Mouse (Mus musculus) midbrain, postnatal 0 days (tissue): ENCODE data around the gene 4930562C15Rik. TPM values are rescaled to one million over a fixed set of nuclear protein-coding genes. Genes with fewer than 3 reads are reported as not detected.

ENCODE experiments used
- ATAC-seq: fragments of 200-750 bp; cut with Nextera tagmentation; 2 replicates; pipeline ENCODE4 v1.8.0; 2017; ENCODE audit warnings: moderate number of reproducible peaks, mild to moderate bottlenecking, moderate TSS enrichment, moderate library complexity; ENCODE audit not compliant: low FRiP score
- DNase-seq: peaks from one replicate; pipeline ENCODE4 v3.0.0-alpha.2; 2015; ENCODE audit warnings: low spot score
- H3K27ac ChIP-seq: fragments of 300-500 bp; sonication (generic); 2 replicates; pipeline ENCODE4 v1.5.1; 2014; ENCODE audit warnings: low read depth, mild to moderate bottlenecking, low read length, mixed read lengths
- H3K27me3 ChIP-seq: fragments of 300-500 bp; sonication (generic); 2 replicates; pipeline ENCODE4 v1.6.1; 2014; ENCODE audit warnings: low read length, control low read depth, mixed read lengths; ENCODE audit not compliant: insufficient read depth
- H3K36me3 ChIP-seq: fragments of 300-500 bp; sonication (generic); 2 replicates; pipeline ENCODE4 v1.6.1; 2014; ENCODE audit warnings: low read length, control low read depth, mixed read lengths; ENCODE audit not compliant: insufficient read depth
- H3K4me1 ChIP-seq: fragments of 300-500 bp; sonication (generic); 2 replicates; pipeline ENCODE4 v1.6.1; 2014; ENCODE audit warnings: mild to moderate bottlenecking, control low read depth, antibody characterized with exemption, low read length, mixed read lengths; ENCODE audit not compliant: insufficient read depth
- H3K4me2 ChIP-seq: fragments of 300-500 bp; sonication (generic); 2 replicates; pipeline ENCODE4 v1.6.1; 2014; ENCODE audit warnings: low read depth, mild to moderate bottlenecking, low read length, mixed read lengths; ENCODE audit not compliant: poor library complexity, severe bottlenecking
- H3K4me3 ChIP-seq: fragments of 300-500 bp; sonication (generic); 2 replicates; pipeline ENCODE4 v1.5.1; 2014; ENCODE audit warnings: low read depth, mild to moderate bottlenecking, low read length, moderate library complexity
- H3K9ac ChIP-seq: fragments of 300-500 bp; sonication (generic); replicated peaks from 2 replicates; pipeline ENCODE4 v1.6.1; 2014; ENCODE audit warnings: mild to moderate bottlenecking, low read length, moderate library complexity, mixed read lengths; ENCODE audit not compliant: poor library complexity, severe bottlenecking
- H3K9me3 ChIP-seq: fragments of 300-500 bp; sonication (generic); 2 replicates; pipeline ENCODE4 v1.6.1; 2016; ENCODE audit warnings: low read length, control low read depth
- CTCF ChIP-seq: IDR thresholded peaks from 2 replicates; pipeline ENCODE4 v1.5.1; 2016; ENCODE audit warnings: antibody characterized with exemption, mild to moderate bottlenecking
- WGBS: fragments of 180-500 bp; shearing (Covaris S2); extraction: QIAGEN DNeasy Blood & Tissue Kit; methylation state at CpG from one replicate; pipeline ENCODE4 v1.1.7; 2014; 5-methylcytosine and 5-hydroxymethylcytosine counted together
- polyA plus RNA-seq: library from polyadenylated mRNA; unstranded; fragments of >200 nt; fragmentation: Nextera tagmentation; extraction: Ambion mirVana; gene quantifications from 2 replicates; pipeline ENCODE4 v1.2.1, GENCODE M21; 2015
- total RNA-seq: library from RNA; depleted of rRNA; stranded (reverse); fragments of >200 nt; gene quantifications from 2 replicates; pipeline ENCODE4 v1.2.3, GENCODE M21; 2014

Gene 4930562C15Rik
- total and polyA plus RNA-seq, 2 experiments from 2014 or later = 0.47 TPM; not detected in 1

GRCm38 (mm10) chr16:4866101-4866695, 31.0 kb downstream of the 4930562C15Rik start:
- H3K4me3 ChIP-seq = no peak overlapping the region
- 73% methylated on average over 7 of the region's 7 CpGs for WGBS
- no peak for ATAC-seq

GRCm38 (mm10) chr16:4870490-4870889, 35.3 kb downstream of the 4930562C15Rik start:
- Histone ChIP-seq H3K27me3 (no peaks in the 10 kb centered on the region), H3K36me3 (0 out of 2 replicates have a peak, but pooled peaks cover 12% of the 10 kb centered on the region), H3K27ac (no peak overlapping the region), H3K4me3 (no peak overlapping the region), H3K9me3 (no peaks in the 10 kb centered on the region), H3K4me1 (no peaks in the 10 kb centered on the region), H3K4me2 (no peak overlapping the region), H3K9ac (no peak overlapping the region)
- TF ChIP-seq CTCF = no peak
- no peak for ATAC-seq
- no peak for DNase-seq
- 89% methylated on average over 5 of the region's 5 CpGs for WGBS

More at GRCm38 (mm10) chr16:4866101-4866695, 31.0 kb downstream of the 4930562C15Rik start:
- DNase-seq = no peak
- Histone ChIP-seq H3K36me3 (0 out of 2 replicates have a peak, but pooled peaks cover 12% of the 10 kb centered on the region), H3K9ac (no peak overlapping the region), H3K9me3 (no peaks in the 10 kb centered on the region), H3K4me1 (no peaks in the 10 kb centered on the region), H3K4me2 (no peak overlapping the region), H3K27ac (no peak overlapping the region), H3K27me3 (no peaks in the 10 kb centered on the region)
- TF ChIP-seq CTCF = no peak

- Histone ChIP-seq H3K4me2 (no peak overlapping the region), H3K9ac (no peak overlapping the region), H3K4me3 (no peak overlapping the region), H3K27ac (no peak overlapping the region), H3K27me3 (no peaks in the 10 kb centered on the region), H3K4me1 (no peaks in the 10 kb centered on the region), H3K9me3 (no peaks in the 10 kb centered on the region), H3K36me3 (peaks cover 15% of the 10 kb centered on the region; the same call in 1 of the 2 replicates)
- DNase-seq (no peak), ATAC-seq (no peak)
- WGBS = 87% methylated on average over 2 of the region's 2 CpGs
- TF ChIP-seq CTCF = no peak
These were observed 36.7 kb downstream of the 4930562C15Rik start for GRCm38 (mm10) chr16:4871926-4872325.

- Histone ChIP-seq H3K27me3 (no peaks in the 10 kb centered on the region), H3K27ac (no peak overlapping the region), H3K9me3 (no peaks in the 10 kb centered on the region), H3K4me3 (no peak overlapping the region), H3K4me2 (no peak overlapping the region), H3K9ac (no peak overlapping the region), H3K4me1 (peaks cover 14% of the 10 kb centered on the region), H3K36me3 (peaks cover 7% of the 10 kb centered on the region; the same call in 1 of the 2 replicates)
- no peak for DNase-seq
- no peak for TF ChIP-seq CTCF
- ATAC-seq = no peak
- 81% methylated on average over 23 of the region's 23 CpGs for WGBS
These were observed 40.2 kb downstream of the 4930562C15Rik start for GRCm38 (mm10) chr16:4875198-4876032.

- Histone ChIP-seq H3K4me2 (no peak overlapping the region), H3K9ac (no peak overlapping the region), H3K4me3 (no peak overlapping the region), H3K27ac (no peak overlapping the region), H3K4me1 (peaks cover 14% of the 10 kb centered on the region), H3K27me3 (no peaks in the 10 kb centered on the region), H3K36me3 (peaks cover 3% of the 10 kb centered on the region; the same call in 1 of the 2 replicates), H3K9me3 (no peaks in the 10 kb centered on the region)
- WGBS = 80% methylated on average over 8 of the region's 8 CpGs
- DNase-seq (peak; percentile 85), ATAC-seq (no peak)
- no peak for TF ChIP-seq CTCF
These were observed 40.9 kb downstream of the 4930562C15Rik start for GRCm38 (mm10) chr16:4876033-4876680.
